Mouse (Mus musculus): ENCODE measurements at regions not wholly inside any gene's neighbourhood (a gene's known extent, or its start where the extent isn't known, plus 50 kb on each side); places are given as distances from the start of the nearest gene placed in this dataset.

- no peak for ATAC-seq
- Histone ChIP-seq H3K9me3 (no peaks in the 10 kb centered on the region), H3K4me3 (replicated peaks) (no peak overlapping the region), H3K36me3 (no peaks in the 10 kb centered on the region), H3K4me2 (replicated peaks) (no peak overlapping the region), H3K27ac (no peak overlapping the region), H3K9ac (replicated peaks) (no peak overlapping the region), H3K4me1 (replicated peaks) (no peaks in the 10 kb centered on the region), H3K27me3 (no peaks in the 10 kb centered on the region)
- 83% methylated on average over 6 of the region's 6 CpGs for WGBS
Measured at GRCm38 (mm10) chr19:26296360-26296759, 308.5 kb upstream of the Smarca2 start.

DNA sequence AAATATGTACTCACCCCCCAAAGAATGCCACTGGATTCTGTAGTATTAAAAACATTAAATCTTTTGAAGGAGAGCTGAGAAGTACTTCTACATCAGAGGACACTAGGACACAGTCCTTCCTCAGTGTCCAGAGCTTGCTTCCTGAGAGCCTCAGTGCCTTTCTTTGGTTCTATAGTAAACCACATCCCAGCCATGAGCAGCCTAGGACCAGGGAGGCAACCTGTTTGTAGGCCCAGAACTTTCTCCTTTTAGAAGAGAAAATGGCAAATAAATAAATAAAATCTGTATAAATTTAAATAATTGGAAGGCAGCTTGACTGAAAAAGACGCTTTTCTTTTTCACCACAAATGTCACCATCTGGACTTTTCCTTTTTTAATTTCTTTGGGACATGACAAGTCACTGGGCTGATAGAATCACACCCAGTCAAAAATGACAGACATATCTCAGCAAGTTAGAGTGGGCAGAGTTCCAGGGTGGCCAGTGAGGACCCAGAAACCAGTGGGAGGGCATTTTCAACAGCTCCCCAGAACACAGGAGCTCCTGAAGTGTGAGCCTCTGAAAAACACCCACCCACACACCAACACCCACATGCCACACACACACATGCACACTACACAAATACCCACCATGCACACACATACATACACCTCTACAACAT, 296.2 kb upstream of the Smarca2 start:
- no peak overlapping the region for H3K27ac ChIP-seq
- H3K4me3 ChIP-seq (replicated peaks) = no peak overlapping the region
- no peak for ATAC-seq
- H3K9ac ChIP-seq (replicated peaks) = no peak overlapping the region
- no peaks in the 10 kb centered on the region for H3K36me3 ChIP-seq
- no peaks in the 10 kb centered on the region for H3K9me3 ChIP-seq
- no peak overlapping the region for H3K4me2 ChIP-seq (replicated peaks)
- WGBS = 91% methylated on average over 1 of the region's 1 CpGs
- no peaks in the 10 kb centered on the region for H3K27me3 ChIP-seq
- H3K4me1 ChIP-seq (replicated peaks) = no peaks in the 10 kb centered on the region

DNA sequence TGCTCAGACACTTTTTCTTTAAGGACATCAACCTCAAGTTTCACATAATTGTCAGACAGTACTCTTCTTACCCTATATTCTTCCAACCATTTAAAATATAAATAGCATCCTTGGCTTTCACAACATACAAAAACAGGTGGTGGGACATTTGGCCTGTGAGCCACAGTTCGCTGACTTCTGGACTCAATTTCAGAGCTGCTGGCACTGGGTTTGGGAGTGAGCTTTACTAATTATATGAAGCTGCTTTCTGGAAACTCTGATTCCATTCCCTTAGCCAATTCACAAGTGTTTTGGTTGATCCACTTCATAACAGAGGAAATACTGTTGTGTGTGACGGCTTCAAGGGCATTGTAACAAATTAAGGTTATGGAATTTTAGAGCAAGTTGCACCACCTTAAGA, 285.9 kb upstream of the Smarca2 start:
- H3K4me3 ChIP-seq (replicated peaks) = no peak overlapping the region
- no peak overlapping the region for H3K27ac ChIP-seq
- no peak overlapping the region for H3K9ac ChIP-seq (replicated peaks)
- no peaks in the 10 kb centered on the region for H3K36me3 ChIP-seq
- no peak overlapping the region for H3K4me2 ChIP-seq (replicated peaks)
- H3K4me1 ChIP-seq (replicated peaks) = no peaks in the 10 kb centered on the region
- no peaks in the 10 kb centered on the region for H3K27me3 ChIP-seq
- ATAC-seq = no peak
- H3K9me3 ChIP-seq = no peaks in the 10 kb centered on the region
- 87% methylated on average over 2 of the region's 2 CpGs for WGBS

GRCm38 (mm10) chr19:26323682-26324081, 281.2 kb upstream of the Smarca2 start:
- H3K9me3 ChIP-seq = no peaks in the 10 kb centered on the region

DNA sequence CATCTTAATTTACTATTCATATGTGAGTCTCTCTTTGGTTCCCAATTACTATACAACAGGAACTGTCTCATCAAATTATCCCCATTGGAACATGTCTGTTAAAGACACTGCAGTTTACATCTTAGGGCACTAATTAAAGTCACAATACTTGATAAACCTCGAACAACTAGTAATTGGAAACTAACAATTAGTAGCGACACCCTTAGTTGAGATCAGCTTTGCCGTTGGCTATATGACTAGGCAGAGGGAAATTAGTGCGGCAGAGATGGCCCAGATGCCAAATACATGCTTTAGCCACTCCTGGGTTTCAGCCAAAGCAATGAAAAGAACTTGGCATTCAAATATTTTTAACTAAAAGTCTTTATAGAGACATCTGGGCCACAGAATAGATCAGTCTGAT, 265.7 kb upstream of the Smarca2 start:
- no peak overlapping the region for H3K27ac ChIP-seq
- ATAC-seq = no peak
- H3K4me2 ChIP-seq (replicated peaks) = no peak overlapping the region
- H3K36me3 ChIP-seq = no peaks in the 10 kb centered on the region
- 81% methylated on average over 4 of the region's 4 CpGs for WGBS
- H3K27me3 ChIP-seq = no peaks in the 10 kb centered on the region
- H3K9me3 ChIP-seq = no peaks in the 10 kb centered on the region
- no peaks in the 10 kb centered on the region for H3K4me1 ChIP-seq (replicated peaks)
- H3K4me3 ChIP-seq (replicated peaks) = no peak overlapping the region
- H3K9ac ChIP-seq (replicated peaks) = no peak overlapping the region

More at GRCm38 (mm10) chr19:26323682-26324081, 281.2 kb upstream of the Smarca2 start:
- Histone ChIP-seq H3K4me3 (replicated peaks) (no peak overlapping the region), H3K9ac (replicated peaks) (no peak overlapping the region), H3K27ac (no peak overlapping the region), H3K36me3 (no peaks in the 10 kb centered on the region), H3K4me1 (replicated peaks) (no peaks in the 10 kb centered on the region), H3K4me2 (replicated peaks) (no peak overlapping the region), H3K27me3 (no peaks in the 10 kb centered on the region)
- 84% methylated on average over 5 of the region's 5 CpGs for WGBS
- ATAC-seq = no peak

GRCm38 (mm10) chr19:26340155-26340554, 264.7 kb upstream of the Smarca2 start:
- no peak overlapping the region for H3K4me2 ChIP-seq (replicated peaks)
- H3K27ac ChIP-seq = no peak overlapping the region
- H3K27me3 ChIP-seq = no peaks in the 10 kb centered on the region
- no peaks in the 10 kb centered on the region for H3K9me3 ChIP-seq
- no peaks in the 10 kb centered on the region for H3K36me3 ChIP-seq
- no peak for ATAC-seq
- H3K4me3 ChIP-seq (replicated peaks) = no peak overlapping the region
- H3K9ac ChIP-seq (replicated peaks) = no peak overlapping the region
- H3K4me1 ChIP-seq (replicated peaks) = no peaks in the 10 kb centered on the region
- WGBS = 29% methylated on average over 3 of the region's 3 CpGs

DNA sequence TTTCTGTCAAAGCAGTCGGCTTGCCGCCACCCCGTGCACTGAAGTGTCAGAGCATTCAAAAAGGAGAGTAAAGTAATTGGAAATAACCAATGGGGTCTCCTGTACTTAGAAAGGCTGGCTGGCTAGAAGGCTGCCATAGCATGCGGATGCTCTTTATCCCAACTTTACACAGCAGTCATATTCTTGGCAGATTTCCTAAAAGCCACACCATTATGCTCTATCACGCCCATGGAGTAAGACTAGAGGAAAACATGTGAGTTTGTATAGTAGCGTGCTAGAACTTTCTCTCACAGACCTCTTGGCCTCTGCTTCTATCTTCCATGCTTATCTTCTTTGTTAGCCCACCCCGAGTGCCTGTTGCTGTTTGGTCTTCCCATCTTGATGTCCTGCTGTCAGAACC, 249.8 kb upstream of the Smarca2 start:
- no peaks in the 10 kb centered on the region for H3K4me1 ChIP-seq (replicated peaks)
- no peaks in the 10 kb centered on the region for H3K9me3 ChIP-seq
- no peak overlapping the region for H3K4me2 ChIP-seq (replicated peaks)
- no peak overlapping the region for H3K4me3 ChIP-seq (replicated peaks)
- ATAC-seq = no peak
- H3K27ac ChIP-seq = no peak overlapping the region
- 89% methylated on average over 7 of the region's 7 CpGs for WGBS
- H3K27me3 ChIP-seq = no peaks in the 10 kb centered on the region
- no peaks in the 10 kb centered on the region for H3K36me3 ChIP-seq
- H3K9ac ChIP-seq (replicated peaks) = no peak overlapping the region

GRCm38 (mm10) chr19:26383961-26384381, 220.9 kb upstream of the Smarca2 start:
- H3K27me3 ChIP-seq = no peaks in the 10 kb centered on the region
- H3K9ac ChIP-seq (replicated peaks) = no peak overlapping the region
- no peaks in the 10 kb centered on the region for H3K4me1 ChIP-seq (replicated peaks)
- ATAC-seq = no peak
- no peaks in the 10 kb centered on the region for H3K9me3 ChIP-seq
- no peak overlapping the region for H3K4me3 ChIP-seq (replicated peaks)
- no peak overlapping the region for H3K4me2 ChIP-seq (replicated peaks)
- WGBS = 89% methylated on average over 4 of the region's 4 CpGs
- no peaks in the 10 kb centered on the region for H3K36me3 ChIP-seq
- no peak overlapping the region for H3K27ac ChIP-seq

GRCm38 (mm10) chr19:26386075-26386474, 218.8 kb upstream of the Smarca2 start:
- Histone ChIP-seq H3K27me3 (no peaks in the 10 kb centered on the region), H3K4me3 (replicated peaks) (no peak overlapping the region), H3K9me3 (no peaks in the 10 kb centered on the region), H3K36me3 (no peaks in the 10 kb centered on the region), H3K4me1 (replicated peaks) (no peaks in the 10 kb centered on the region), H3K27ac (no peak overlapping the region), H3K4me2 (replicated peaks) (no peak overlapping the region), H3K9ac (replicated peaks) (no peak overlapping the region)
- no peak for ATAC-seq

GRCm38 (mm10) chr19:26412684-26413083, 192.2 kb upstream of the Smarca2 start:
- Histone ChIP-seq H3K27ac (no peak overlapping the region), H3K9ac (replicated peaks) (no peak overlapping the region), H3K9me3 (no peaks in the 10 kb centered on the region), H3K27me3 (no peaks in the 10 kb centered on the region), H3K36me3 (no peaks in the 10 kb centered on the region), H3K4me1 (replicated peaks) (no peaks in the 10 kb centered on the region), H3K4me3 (replicated peaks) (no peak overlapping the region), H3K4me2 (replicated peaks) (no peak overlapping the region)
- 89% methylated on average over 2 of the region's 2 CpGs for WGBS
- no peak for ATAC-seq

DNA sequence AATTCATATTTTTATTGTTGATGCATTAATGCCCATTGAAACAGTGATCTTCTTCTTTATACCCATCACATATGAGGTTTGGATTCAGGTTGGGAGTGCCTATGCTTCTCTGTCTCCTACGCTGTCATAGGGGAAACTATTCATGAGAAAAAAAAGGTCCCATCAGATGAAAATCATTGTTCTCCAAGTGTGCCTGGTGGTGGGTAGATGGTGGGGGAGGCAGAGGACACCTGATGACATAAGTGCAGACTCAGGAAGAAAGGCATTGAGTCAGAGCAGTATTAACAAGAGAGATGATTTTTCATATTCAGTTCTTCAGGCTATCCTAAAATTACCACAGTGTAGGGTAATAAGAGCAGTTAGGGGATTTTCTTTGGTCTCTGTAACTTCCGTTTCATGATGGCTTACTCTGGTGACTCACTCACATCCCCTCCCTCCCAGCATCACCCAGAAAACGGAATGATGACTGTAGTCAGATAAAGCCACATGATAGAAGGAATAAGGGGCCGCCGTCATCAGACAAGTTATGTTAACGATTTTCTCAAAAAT, 190.3 kb upstream of the Smarca2 start:
- Histone ChIP-seq H3K9ac (replicated peaks) (no peak overlapping the region), H3K4me2 (replicated peaks) (no peak overlapping the region), H3K36me3 (no peaks in the 10 kb centered on the region), H3K27me3 (no peaks in the 10 kb centered on the region), H3K4me3 (replicated peaks) (no peak overlapping the region), H3K27ac (no peak overlapping the region), H3K9me3 (no peaks in the 10 kb centered on the region), H3K4me1 (replicated peaks) (no peaks in the 10 kb centered on the region)
- 85% methylated on average over 6 of the region's 6 CpGs for WGBS
- ATAC-seq = no peak

DNA sequence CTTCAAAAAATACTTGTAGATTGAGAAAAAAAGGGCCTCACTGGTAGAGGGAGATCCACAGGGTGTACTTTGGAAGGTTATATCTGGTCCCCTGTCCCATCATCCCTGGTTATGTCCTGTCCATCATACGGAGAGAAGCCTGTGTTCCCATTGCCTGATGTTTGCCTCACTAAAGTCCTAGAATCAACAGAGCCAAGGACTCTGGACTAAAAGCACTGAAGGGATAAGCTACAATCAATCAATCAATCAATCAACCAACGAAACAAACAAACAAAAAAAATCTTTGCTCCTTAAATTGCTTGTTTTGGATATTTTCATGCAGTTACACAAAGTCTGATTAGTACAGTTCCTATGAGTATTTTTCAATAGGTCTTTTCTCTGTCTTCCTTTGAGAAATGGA, 185.1 kb upstream of the Smarca2 start:
- H3K4me1 ChIP-seq (replicated peaks) = no peaks in the 10 kb centered on the region
- ATAC-seq = no peak

DNA sequence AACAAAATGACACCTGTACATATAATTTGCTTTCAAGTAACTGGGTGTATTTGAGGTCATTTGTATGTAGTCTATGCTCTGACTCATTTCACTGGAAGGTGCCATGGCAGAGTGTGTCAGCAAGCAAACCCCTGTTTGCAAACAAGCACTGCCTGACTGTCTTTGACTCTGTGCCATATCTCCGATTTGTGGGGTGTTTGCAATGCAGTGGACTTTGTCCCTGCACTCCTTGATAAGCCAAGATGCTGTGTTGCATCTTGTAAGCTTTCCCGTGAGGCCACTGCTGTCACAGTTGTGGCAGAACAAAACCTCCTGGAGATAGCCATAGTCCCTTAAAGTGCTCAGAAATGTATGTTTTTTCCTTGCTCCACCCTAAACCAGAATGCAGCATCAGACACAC, 165.7 kb upstream of the Smarca2 start:
- 88% methylated on average over 2 of the region's 2 CpGs for WGBS

More for the DNA sequence above, 185.1 kb upstream of the Smarca2 start:
- WGBS = 83% methylated on average over 2 of the region's 2 CpGs
- no peak overlapping the region for H3K4me3 ChIP-seq (replicated peaks)
- H3K9me3 ChIP-seq = no peaks in the 10 kb centered on the region
- H3K36me3 ChIP-seq = no peaks in the 10 kb centered on the region
- H3K27me3 ChIP-seq = no peaks in the 10 kb centered on the region
- H3K4me2 ChIP-seq (replicated peaks) = no peak overlapping the region
- no peak overlapping the region for H3K27ac ChIP-seq
- H3K9ac ChIP-seq (replicated peaks) = no peak overlapping the region

More for the DNA sequence above, 165.7 kb upstream of the Smarca2 start:
- H3K27me3 ChIP-seq = no peaks in the 10 kb centered on the region
- no peaks in the 10 kb centered on the region for H3K4me1 ChIP-seq (replicated peaks)
- no peak overlapping the region for H3K4me3 ChIP-seq (replicated peaks)
- no peak for ATAC-seq
- H3K9ac ChIP-seq (replicated peaks) = no peak overlapping the region
- no peaks in the 10 kb centered on the region for H3K36me3 ChIP-seq
- H3K4me2 ChIP-seq (replicated peaks) = no peak overlapping the region
- H3K27ac ChIP-seq = no peak overlapping the region
- H3K9me3 ChIP-seq = no peaks in the 10 kb centered on the region

Measured in midbrain, embryonic 13.5 days (tissue).